Mouse (Mus musculus) adrenal gland, adult 18-20 months (tissue): ENCODE measurements at regions not wholly inside any gene's neighbourhood (a gene's known extent, or its start where the extent isn't known, plus 50 kb on each side); places are given as distances from the start of the nearest gene placed in this dataset.

ENCODE experiments used
- DNase-seq, 2 experiments: peaks; one replicate each; pipeline ENCODE4 v3.0.0; 2021 to 2022; ENCODE audit warnings: low spot score in 2 of 2

DNA sequence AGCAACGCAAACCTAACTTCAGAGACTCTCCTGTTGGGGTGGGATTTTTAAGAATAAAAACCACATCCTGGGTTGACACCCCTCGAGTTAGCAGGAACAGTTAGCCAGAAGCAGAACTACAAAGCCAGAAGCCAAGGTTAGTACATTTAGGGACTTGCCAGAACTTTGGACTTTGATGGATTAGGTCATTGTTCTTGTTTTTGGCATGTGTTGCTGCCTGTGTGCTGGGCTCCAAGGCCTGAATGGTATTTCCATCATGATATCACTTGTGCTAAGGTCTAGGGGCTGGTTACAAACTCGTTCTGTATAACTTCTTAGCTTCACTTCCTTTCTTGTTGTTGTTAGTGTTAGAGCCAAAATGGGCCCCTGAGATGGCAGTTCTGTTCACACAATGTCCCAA lies 338.8 kb upstream of the 5930422O12Rik start:
- DNase-seq: peak in 1 of 2 experiments; percentile 6

DNA sequence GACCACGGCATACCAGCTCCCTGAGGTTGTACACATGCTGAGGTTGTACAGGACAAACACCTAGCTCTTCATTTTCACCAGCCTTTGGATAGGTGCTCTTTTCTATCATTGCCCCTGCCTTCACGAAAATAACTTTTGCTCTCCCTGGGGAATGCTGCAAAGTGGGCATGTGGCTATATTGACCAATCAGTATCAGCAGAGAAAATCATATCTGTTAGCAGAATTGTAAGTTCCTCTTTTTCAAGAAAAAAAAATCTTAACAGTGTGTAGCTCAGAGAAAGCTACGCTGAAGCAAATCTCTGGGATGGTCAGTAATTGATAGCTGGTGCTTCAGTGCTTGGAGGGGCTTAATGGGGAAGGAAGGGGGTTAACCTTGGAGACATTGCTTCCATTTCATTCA lies 319.6 kb upstream of the 5930422O12Rik start:
- DNase-seq: no peak

DNA sequence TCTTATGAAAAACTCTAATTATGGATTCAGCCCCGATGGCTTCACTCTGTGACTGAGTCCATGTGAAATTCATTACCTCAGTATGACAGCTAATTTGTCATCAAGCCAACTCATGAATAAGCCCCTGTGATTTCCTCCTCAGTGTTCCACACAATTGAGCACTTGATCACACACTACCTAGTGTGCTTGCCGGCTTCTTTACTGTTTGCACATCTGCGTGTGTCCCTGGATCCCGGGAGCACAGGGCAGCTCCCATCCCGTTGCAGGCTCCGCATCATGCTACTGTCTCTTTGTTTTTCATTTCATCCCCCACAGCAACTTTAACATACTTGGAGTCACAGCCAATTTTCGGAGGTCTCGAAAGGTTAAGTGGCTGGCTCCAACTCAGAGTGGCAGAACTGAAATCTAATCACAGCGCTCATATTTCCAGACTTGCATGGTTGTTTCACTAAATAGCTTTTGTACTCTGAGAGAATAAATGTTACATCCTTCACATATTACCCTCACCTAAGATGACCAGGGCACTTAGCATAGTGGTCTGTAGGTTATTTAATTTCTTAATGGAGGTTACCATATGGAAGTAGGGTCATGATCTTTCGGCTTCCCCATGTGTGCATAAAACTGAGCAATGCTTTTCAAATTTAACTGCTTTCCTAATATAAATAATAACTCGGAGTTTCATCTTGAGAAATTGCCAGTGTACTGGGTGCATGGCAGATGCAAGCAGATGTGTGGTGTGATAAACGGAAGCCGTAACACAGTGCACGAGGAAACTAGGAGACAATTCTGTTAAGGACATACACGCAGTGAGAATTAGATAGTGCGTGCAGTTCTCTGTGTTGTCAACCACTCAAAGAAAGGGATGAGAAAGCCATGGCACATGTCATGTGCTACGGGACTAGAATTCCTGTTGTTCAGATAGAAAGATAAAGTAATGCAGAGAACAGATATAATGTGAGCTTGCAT lies 313.0 kb upstream of the 5930422O12Rik start:
- no peak for DNase-seq

DNA sequence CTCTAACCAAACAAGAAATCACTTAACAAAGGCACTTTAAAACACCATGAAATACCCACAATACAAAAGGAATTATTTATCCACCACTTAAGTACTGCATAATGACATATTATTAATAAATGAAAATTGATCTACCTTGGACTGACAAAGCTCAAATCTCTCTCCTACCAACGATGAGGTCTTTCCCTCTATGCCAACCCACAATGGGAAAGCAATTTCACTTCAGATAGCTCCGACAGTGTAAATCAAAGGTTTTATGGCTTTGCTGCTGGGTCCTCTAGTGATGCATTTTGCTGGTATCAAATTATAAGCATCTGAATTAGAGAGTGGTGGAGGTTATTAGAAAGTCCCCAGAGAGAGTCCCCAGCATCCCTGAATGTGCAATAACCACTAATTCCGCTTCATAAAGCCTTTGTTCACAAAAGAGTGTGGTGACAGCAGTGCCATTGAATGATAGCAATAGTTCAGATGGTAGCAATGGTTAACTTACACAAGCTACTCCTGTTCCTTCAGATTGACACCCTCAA lies 305.4 kb upstream of the 5930422O12Rik start:
- no peak for DNase-seq

DNA sequence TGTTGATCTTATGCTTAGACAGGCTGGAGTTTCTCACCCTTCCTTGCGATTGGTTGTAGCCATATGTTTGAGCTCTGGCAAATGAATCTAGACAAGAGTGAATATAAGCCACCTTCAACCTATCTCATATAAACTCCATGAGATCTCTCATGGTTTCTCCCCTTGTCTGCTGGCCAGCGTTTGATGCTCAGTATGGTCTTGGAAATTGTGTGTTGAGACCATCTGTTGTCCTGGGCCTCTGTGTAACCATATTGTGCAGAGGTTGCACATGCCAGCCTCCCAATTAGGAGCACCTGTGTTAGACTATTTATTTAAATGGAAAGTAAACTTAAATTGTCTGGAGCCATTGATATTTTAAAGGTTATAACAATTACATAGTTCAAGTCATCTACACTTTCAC lies 301.5 kb upstream of the 5930422O12Rik start:
- DNase-seq: no peak

DNA sequence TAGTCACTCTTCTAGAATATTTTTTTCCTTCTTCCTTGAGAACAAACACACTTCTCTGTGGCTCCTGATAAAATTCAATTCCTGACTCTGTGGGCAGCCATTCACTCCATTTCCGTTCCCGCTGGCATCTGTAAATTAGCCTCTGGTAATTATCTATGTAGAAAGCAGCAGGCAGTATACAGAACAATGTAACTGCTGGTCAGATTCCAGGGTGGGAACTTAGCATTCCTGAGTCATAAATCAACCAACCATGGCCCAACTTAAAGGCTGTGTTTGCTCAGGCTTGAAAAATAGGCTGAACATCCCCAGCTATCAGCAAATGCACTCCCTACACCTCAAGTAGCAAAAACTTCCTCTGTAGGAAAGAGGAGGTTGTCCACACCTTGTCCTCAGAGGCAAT lies 289.6 kb upstream of the 5930422O12Rik start:
- DNase-seq: no peak

DNA sequence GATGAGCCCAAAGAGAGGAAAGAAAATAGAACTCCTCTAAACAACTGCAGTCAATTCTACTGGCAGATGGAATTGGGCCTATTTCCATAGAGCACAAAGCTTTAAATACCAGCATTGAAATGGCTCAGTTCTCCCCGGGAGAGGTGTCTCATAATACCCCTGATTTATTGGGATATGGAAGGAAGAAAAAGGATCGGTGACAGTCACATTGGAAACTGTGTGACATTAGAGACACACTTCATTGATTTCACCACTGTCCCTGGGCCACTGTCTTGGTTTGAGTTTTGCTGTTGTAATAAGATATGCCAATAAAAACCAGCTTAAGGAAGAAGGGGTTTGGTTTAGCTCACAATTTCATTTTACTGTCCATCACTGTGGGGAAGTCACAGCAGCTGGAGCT lies 288.7 kb upstream of the 5930422O12Rik start:
- no peak for DNase-seq

DNA sequence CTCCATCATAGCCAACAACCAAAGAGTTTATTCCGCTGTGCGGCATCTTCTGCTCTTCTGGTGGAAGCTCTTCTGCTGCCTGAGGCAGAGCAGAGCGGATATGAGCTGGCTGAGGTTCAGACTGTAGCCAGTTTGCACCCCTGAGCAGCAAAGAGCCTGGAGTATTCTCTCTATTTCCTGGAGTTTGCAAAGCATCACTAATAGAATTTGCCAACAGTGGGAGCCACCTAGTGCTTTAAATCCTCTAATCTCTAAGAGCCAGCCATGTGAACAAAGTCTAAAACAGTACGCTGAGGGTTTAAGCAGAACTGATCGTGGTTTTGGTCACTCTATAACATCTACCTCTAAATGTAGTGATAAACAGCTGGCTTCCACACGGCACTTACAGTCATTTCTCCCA lies 250.9 kb upstream of the 5930422O12Rik start:
- DNase-seq: no peak

DNA sequence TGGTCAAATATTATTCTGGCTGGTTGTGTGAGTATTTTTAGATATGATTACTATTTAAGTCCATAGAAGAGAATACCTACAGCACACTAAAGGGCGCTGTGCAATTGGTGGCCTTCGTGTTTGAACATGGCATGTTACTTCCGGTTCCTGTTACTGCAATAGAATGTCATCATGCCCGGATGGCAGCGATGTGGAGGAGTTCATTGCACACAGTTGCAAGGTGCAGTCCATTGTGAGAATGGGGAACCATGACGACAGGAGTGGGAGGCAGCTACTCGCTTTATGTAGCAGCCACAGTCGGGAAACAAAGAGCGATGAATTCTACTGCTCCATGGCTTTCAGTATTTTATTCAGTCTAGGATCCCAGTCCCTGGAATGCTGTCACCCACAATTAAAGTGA lies 245.5 kb upstream of the 5930422O12Rik start:
- DNase-seq: no peak
